Mouse (Mus musculus) embryo, embryonic 9.5 days (tissue): Measurements from ENCODE around the gene Npm1.

Experiments used
- DNase-seq: peaks from one replicate; pipeline ENCODE4 v3.0.0-alpha.2; 2017; ENCODE audit errors: extremely low spot score

Npm1 gene

DNA sequence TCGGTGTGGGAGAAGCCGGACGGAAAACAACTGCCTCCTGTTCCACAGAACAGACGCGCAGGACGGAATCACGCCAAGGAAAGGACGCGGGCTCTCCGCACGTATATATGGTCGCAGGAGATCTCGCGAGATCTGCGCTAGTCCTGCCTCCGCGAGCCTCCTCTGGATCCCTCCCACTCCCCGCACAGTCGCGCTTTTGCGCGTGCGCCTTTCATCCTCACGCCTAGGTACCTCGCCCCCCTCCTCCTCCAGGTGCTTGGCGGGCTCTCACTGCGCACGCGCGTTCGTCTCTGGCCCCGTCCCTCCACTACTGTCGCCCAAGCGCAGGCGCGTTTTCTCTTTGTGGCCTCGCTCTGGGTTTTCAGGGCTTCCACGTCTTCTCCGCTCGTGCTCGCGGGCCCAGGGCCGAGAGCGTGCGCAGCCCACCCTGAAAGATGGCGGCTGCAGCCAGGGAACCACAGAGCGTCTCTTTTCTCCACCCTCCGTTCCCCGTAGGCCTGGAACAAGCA lies at the start of gene Npm1:
Gene Npm1 (minus strand): TSS at position 209 of the 509 bp plus-strand sequence.
- DNase-seq: peak; percentile 99

DNA sequence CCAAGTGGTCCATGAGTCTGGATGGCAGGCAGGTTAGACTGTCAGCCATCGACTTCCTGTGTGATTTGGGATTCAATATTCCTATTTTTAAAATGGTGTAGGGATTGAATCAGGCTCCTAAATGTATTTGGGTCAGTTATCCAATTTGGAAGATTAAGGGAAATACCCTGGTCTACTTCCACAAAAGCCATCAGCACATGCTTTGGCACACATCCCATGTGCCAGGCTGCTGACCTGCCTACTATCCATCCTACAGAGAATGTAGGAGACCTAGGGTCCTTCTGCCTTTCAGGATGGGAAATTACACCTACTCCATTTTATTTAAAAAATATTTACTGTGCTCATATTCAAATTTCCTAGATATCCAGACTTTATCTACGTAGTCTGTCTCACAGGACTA lies 44.4 kb upstream of the Npm1 start:
- DNase-seq: no peak

DNA sequence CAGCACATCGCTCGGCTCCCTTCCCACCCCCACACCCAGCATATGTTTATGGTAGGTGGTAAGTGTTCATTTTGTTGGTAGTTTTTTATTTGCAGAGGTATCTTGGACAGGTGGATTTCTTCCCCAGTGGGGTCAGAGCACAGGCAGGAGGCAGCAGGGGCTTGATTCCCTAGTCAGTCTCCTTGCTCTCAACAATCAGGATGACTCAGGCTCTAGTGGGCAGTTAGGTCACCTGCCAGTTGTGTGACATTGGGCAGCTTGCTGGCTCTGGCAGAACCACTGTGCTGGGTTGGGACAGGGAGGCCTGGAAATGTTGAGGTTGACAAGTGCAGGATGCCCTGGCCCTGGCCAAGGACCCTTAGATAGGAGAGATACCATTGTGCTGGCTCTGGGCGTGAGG lies 42.0 kb upstream of the Npm1 start:
- DNase-seq: peak; percentile 42

DNA sequence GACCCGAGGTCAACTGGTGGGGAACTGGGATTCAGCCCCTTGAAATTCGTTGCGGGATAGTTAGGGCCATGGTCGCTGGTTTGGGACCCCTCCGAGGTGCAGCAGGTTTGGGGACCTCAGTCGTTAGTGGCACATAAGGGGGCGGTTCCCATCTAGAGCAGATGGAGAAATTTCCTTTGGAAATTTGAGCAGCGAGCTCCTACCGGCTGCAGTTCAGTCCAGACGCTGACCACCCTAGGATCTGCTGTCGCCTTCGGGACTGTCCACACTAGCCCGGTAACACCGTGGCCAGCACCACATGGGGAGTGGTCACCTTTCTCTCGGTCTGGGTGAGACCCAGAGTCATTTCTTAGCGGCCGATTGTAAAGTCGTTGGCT lies 41.3 kb upstream of the Npm1 start:
- DNase-seq: peak; percentile 41

GRCm38 (mm10) chr11:33203383-33204328 lies 40.6 kb upstream of the Npm1 start, which contains the start of gene Tlx3:
Gene Tlx3 (minus strand): TSS chr11:33203589.
- peak; percentile 72 for DNase-seq

DNA sequence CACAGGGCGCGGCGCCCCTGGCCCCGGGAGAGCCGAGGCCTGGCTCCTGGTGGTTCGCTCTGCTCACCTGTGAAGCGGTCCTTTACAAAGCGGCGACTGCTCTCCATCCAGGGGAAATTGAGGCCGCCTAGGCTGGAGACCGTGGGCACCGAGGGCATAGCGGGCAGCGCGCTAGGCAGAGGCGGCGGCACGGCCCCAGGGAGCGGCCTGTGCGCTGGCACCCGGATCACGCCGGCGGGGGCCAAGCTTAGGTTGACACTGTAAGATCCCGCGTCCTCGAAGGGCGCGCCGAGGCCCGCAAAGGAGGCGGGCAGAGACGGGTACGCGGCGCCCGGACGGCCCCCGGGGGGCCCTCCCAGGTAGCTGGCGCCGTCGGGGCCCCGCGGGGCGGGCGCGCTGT lies 40.0 kb upstream of the Npm1 start:
- peak; percentile 43 for DNase-seq

DNA sequence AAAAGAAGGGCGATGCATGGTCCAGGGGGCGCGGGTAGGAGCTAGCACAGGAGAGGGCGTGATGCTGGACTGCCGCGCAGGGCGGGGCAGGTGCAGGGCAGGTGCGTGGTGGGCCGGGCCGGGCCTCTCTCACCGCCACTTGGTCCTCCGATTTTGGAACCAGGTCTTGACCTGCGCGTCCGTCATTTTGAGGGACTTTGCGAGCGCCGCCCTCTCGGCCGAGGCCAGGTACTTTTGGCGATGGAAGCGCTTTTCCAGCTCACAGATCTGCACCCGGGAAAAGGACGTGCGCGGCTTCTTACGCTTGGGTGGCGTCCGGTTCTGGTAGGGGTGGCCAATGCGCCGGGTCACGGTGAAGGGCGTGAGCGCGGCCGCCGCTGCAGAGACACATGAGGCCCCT lies 39.3 kb upstream of the Npm1 start:
- peak; percentile 31 for DNase-seq

DNA sequence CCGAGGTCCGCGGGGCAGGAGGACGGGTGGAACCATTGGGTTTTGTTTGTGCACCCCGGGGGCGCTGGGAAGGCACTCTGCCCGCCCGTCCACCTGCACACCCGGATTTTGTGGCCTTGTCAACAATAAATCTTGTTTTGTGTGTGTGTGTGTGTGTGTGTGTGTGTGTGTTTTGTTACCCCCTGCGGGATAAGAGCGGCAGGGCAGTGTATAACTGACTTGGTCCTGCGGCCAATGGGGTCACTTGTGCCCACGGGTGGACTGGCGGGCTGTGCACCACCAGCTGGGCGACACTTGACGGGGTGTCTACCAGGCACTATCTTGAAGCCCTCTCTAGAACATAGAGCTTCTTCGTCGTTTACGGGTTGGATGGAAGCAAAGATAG lies 38.6 kb upstream of the Npm1 start:
- no peak for DNase-seq

- peak; percentile 72 for DNase-seq
These were observed 38.0 kb upstream of the Npm1 start for GRCm38 (mm10) chr11:33200764-33201625.

DNA sequence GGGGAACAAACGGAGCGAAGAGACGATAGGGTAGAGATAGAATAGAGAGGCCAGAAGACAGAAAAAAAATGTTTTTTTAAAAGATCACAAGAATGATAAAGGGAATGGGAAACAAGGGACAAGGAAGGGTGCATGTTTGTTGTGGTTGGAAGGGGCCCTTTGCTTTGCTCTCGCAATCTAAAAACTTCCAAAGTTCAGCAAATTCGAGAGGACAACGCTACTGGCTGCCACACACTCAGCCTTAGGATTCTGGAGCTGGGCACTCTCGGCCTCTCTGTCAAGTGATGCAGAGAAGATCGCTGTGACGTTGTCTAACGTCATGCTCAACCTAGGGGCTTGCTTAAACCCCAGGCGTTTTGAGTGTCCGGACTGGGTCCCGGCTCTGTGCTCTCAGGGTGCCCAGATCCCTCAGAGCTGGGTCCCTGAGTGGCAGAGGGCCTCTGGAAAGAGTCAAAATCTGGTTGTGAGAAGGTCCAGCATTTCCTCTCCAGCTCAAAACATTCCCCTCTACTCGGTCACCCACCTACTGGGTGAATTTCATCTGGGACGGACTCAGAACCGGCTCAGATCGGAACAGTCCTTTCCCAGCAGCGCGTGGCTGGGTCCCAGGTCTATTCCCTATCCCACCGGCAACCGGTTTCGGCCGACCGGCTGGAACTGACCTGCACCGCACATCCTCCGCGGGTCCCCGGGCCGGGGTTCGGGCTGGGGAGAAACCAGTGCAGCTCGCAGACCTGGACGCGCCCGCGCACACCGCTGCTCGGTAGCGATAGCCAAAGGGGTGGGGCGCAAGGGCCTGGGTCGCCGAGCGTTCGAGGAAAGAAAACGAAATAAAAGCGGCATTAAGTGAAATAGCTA lies 37.1 kb upstream of the Npm1 start:
- DNase-seq: peak; percentile 67

DNA sequence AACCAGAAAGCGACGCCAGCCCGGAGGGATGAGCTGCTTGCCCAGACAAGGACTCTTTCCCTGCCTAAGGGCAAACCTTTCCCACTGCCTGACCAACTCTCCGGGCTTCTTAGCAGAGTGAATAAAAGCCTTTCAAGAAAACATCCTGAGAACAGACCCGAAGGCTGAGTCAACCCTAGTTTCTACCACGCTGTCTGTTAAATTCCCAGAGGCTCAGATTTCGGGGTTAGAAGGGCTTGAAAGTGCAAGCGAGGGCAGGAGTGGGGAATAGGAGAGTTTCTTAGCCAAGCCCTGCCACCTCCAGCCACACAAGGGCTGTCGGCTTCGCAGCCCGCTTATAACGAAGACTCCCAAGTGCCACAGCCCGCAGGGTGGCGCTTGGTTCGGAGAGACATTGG lies 36.1 kb upstream of the Npm1 start:
- peak; percentile 53 for DNase-seq

GRCm38 (mm10) chr11:33198351-33199116 lies 35.5 kb upstream of the Npm1 start:
- DNase-seq: no peak

- DNase-seq: peak; percentile 17
These were observed 34.7 kb upstream of the Npm1 start for GRCm38 (mm10) chr11:33197673-33198072.

- no peak for DNase-seq
These were observed 34.1 kb upstream of the Npm1 start for GRCm38 (mm10) chr11:33197133-33197514.

DNA sequence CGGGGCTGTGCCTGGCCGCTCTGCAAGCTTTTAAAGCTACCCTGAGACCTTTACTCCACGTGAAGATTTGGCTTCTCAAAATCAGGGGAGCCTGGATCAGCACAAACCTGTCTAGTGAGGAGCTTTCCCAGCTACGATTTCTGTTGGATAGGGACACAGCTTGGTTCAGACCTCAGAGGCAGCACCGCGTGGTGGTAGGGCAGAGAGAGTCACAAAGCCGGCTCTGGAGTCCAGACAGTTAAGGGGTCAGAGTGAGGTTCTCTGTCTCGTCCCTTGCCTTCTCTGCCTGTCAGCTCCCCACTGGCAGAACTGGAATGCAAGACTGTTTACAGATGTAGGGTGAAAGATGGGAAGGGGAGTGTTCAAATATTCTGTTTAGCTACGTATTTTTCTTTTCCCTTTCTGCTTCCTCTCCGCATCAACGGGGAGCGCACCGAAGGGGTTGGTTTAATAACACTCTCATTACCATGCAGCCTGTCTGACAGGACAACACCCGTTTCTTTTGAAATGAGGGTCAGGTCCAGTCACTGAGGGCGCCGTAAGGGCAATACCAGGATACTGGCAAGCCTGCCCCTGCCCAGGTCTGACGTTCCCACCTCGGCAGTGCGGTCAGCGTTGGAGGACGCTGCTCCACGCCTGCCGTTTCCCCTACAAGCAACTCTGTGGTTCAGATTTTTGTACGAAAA lies 33.6 kb upstream of the Npm1 start:
- DNase-seq: peak; percentile 50

GRCm38 (mm10) chr11:33195531-33196446 lies 32.8 kb upstream of the Npm1 start:
- DNase-seq: peak; percentile 22

DNA sequence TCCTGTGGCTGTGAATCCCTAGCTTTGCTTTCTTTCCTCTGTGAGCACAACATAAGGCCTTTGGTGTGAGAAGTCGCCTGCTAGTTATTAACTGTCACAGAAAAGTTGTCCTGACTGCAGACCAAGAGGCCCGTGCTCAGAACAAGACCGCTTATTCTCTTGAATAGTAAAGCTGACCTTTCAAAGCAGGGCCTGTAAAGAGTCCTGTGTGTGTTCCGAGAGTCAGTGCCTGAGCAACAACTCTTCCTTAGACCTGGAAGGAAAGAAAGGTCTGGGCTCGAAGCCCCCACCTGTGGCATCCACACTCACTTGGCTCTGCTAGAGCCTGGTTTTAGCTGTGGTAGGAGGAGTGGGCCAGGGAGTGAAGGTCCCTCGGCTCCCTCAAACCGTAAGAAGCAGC lies 32.1 kb upstream of the Npm1 start:
- DNase-seq: no peak

DNA sequence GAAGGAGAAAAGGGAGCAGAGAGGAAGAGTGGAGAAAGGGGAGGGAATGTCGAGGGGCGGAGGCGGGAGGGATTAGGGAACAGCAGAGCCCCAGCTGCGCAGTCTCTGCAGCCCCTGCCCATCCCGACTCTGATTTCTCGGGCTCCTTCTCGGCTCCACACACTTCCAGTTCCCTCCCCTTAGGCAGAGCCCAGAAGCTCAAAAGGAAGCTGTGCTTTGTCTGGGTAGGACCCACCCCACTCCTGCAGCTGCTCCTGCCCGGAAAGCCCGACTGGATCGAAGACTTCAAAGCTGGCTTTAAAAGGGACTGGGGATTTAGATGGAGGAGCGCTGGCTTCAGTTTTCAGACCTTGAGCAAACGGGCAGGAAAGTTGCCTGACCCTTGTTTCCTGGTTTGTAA lies 30.7 kb upstream of the Npm1 start:
- peak; percentile 54 for DNase-seq

DNA sequence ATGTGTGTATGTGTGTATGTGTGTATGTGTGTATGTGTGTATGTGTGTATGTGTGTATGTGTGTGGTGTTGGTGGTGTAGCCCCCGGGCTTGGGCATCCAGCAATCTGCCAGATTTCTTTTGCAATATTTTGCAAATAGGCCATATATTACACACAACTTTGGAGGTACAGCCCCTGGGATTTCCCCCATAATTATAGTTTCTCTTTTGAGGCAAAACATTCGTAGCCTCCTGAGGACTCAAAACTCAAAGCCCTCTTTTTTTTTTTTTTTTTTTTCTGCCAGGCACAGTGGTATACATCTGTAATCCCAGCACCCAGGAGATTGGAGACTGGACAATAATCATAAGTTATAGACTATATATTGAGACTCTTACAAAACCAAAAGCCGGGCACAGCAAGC lies 18.8 kb upstream of the Npm1 start:
- DNase-seq: no peak
